Mouse (Mus musculus) kidney, postnatal 0 days (tissue): ENCODE measurements at regions not wholly inside any gene's neighbourhood (a gene's known extent, or its start where the extent isn't known, plus 50 kb on each side); places are given as distances from the start of the nearest gene placed in this dataset.

Experiments used
- ATAC-seq: fragments of 200-750 bp; cut with Nextera tagmentation; replicated peaks from 2 replicates; pipeline ENCODE4 v1.8.0; 2017; ENCODE audit warnings: low read depth, moderate number of reproducible peaks, moderate TSS enrichment, moderate library complexity; ENCODE audit not compliant: low FRiP score
- DNase-seq: peaks from one replicate; pipeline ENCODE4 v3.0.0-alpha.2; 2016; ENCODE audit warnings: low spot score
- H3K27ac ChIP-seq: fragments of 300-500 bp; sonication (generic); 2 replicates; pipeline ENCODE4 v1.5.1; 2014; ENCODE audit warnings: mild to moderate bottlenecking
- H3K27me3 ChIP-seq: fragments of 300-500 bp; sonication (generic); 2 replicates; pipeline ENCODE4 v1.6.1; 2014; ENCODE audit warnings: low read length, mixed read lengths; ENCODE audit not compliant: insufficient read depth
- H3K36me3 ChIP-seq: fragments of 300-500 bp; sonication (generic); 2 replicates; pipeline ENCODE4 v1.6.1; 2014; ENCODE audit warnings: low read length, mixed read lengths; ENCODE audit not compliant: insufficient read depth
- H3K4me1 ChIP-seq: fragments of 300-500 bp; sonication (generic); replicated peaks from 2 replicates; pipeline ENCODE4 v1.6.1; 2014; ENCODE audit warnings: antibody characterized with exemption, low read length, mixed read lengths; ENCODE audit not compliant: insufficient read depth
- H3K4me2 ChIP-seq: fragments of 300-500 bp; sonication (generic); 2 replicates; pipeline ENCODE4 v1.6.1; 2014; ENCODE audit warnings: mild to moderate bottlenecking, low read length, moderate library complexity, mixed read lengths
- H3K4me3 ChIP-seq: fragments of 300-500 bp; sonication (generic); replicated peaks from 2 replicates; pipeline ENCODE4 v1.5.1; 2014; ENCODE audit warnings: low read depth, low read length
- H3K9ac ChIP-seq: fragments of 300-500 bp; sonication (generic); 2 replicates; pipeline ENCODE4 v1.6.1; 2014; ENCODE audit warnings: low read depth, low read length
- H3K9me3 ChIP-seq: fragments of 300-500 bp; sonication (generic); replicated peaks from 2 replicates; pipeline ENCODE4 v1.6.1; 2016; ENCODE audit warnings: low read length, inconsistent platforms, mixed read lengths
- CTCF ChIP-seq: IDR thresholded peaks from 2 replicates; pipeline ENCODE4 v1.5.1; 2016; ENCODE audit warnings: antibody characterized with exemption, low read depth, mild to moderate bottlenecking, moderate library complexity
- WGBS: fragments of 180-500 bp; shearing (Covaris S2); extraction: QIAGEN DNeasy Blood & Tissue Kit; methylation state at CpG from one replicate; pipeline ENCODE4 v1.1.7; 2014; 5-methylcytosine and 5-hydroxymethylcytosine counted together

- H3K4me3 ChIP-seq = no peak overlapping the region
- no peaks in the 10 kb centered on the region for H3K27me3 ChIP-seq
- no peak for TF ChIP-seq CTCF
- ATAC-seq (no peak), DNase-seq (no peak)
- no peaks in the 10 kb centered on the region for H3K4me1 ChIP-seq
- H3K9ac ChIP-seq = no peak overlapping the region
- H3K36me3 ChIP-seq = no peaks in the 10 kb centered on the region
- no peaks in the 10 kb centered on the region for H3K9me3 ChIP-seq
- WGBS = 82% methylated on average over 6 of the region's 6 CpGs
- H3K27ac ChIP-seq = no peak overlapping the region
- H3K4me2 ChIP-seq = no peak overlapping the region
These were observed 651.5 kb downstream of the Zpld1 start for GRCm38 (mm10) chr16:54646252-54646651.

GRCm38 (mm10) chr16:54629183-54629582 lies 668.6 kb downstream of the Zpld1 start:
- Histone ChIP-seq H3K27me3 (no peaks in the 10 kb centered on the region), H3K36me3 (no peaks in the 10 kb centered on the region), H3K27ac (no peak overlapping the region), H3K9ac (no peak overlapping the region), H3K4me1 (no peaks in the 10 kb centered on the region), H3K9me3 (no peaks in the 10 kb centered on the region), H3K4me3 (no peak overlapping the region), H3K4me2 (no peak overlapping the region)
- ATAC-seq (no peak), DNase-seq (no peak)
- TF ChIP-seq CTCF = no peak
- 90% methylated on average over 1 of the region's 1 CpGs for WGBS

GRCm38 (mm10) chr16:54592643-54593042 lies 705.1 kb downstream of the Zpld1 start:
- no peak for ATAC-seq
- TF ChIP-seq CTCF = no peak
- WGBS = 63% methylated on average over 2 of the region's 2 CpGs

More at GRCm38 (mm10) chr16:54592643-54593042, 705.1 kb downstream of the Zpld1 start:
- Histone ChIP-seq H3K27ac (no peak overlapping the region), H3K4me3 (no peak overlapping the region), H3K9ac (no peak overlapping the region), H3K4me2 (no peak overlapping the region), H3K4me1 (no peaks in the 10 kb centered on the region), H3K27me3 (no peaks in the 10 kb centered on the region), H3K36me3 (no peaks in the 10 kb centered on the region), H3K9me3 (no peaks in the 10 kb centered on the region)
- DNase-seq = no peak
